Mouse (Mus musculus): ENCODE data around the gene Bdh1.

- TF ChIP-seq MAX (IDR thresholded peaks at IDR 0.05) = no peak
- no peak for TF ChIP-seq CTCF (IDR thresholded peaks at IDR 0.05; ENCODE audit: control insufficient read depth, insufficient read depth, insufficient read length)
- no peak for TF ChIP-seq USF1 (IDR thresholded peaks at IDR 0.05; ENCODE audit: low read depth)
- TF ChIP-seq CEBPB (IDR thresholded peaks at IDR 0.05; ENCODE audit: low read depth) = no peak
- TF ChIP-seq MYOD1 (IDR thresholded peaks at IDR 0.05; ENCODE audit: control insufficient read depth, insufficient read length, low read depth) = no peak
- no peak for TF ChIP-seq MYOG (IDR thresholded peaks at IDR 0.05; ENCODE audit: control insufficient read depth, extremely low read depth, insufficient read length)
These were observed 53.3 kb downstream of the Bdh1 start for GRCm38 (mm10) chr16:31475123-31475968.

All from C2C12 (cell line).